Mouse (Mus musculus) G1E (cell line): Measurements from ENCODE around the gene Lman2. TPM values are rescaled to one million over a fixed set of nuclear protein-coding genes. Genes with fewer than 3 reads are reported as not detected.

Experiments
- ATAC-seq: 2 replicates; pipeline ENCODE4 v1.8.0; 2016; ENCODE audit warnings: mild to moderate bottlenecking; ENCODE audit not compliant: insufficient number of reproducible peaks, poor library complexity, low FRiP score, severe bottlenecking; ENCODE audit errors: extremely low read depth
- DNase-seq: peaks from one replicate; pipeline ENCODE4 v3.0.0; 2012; ENCODE audit warnings: low spot score
- H3K27me3 ChIP-seq: 2 replicates; pipeline ENCODE4 v1.6.1; 2012; ENCODE audit warnings: mild to moderate bottlenecking, low read length, inconsistent platforms; ENCODE audit not compliant: insufficient read depth
- H3K36me3 ChIP-seq: replicated peaks from 2 replicates; pipeline ENCODE3; 2012; ENCODE audit warnings: mild to moderate bottlenecking, inconsistent platforms
- H3K4me1 ChIP-seq: 2 replicates; pipeline ENCODE4 v1.6.1; 2012; ENCODE audit warnings: low read depth, low read length, inconsistent platforms, mixed read lengths; ENCODE audit not compliant: insufficient read depth
- H3K4me3 ChIP-seq: 2 replicates; pipeline ENCODE4 v1.5.1; 2012; ENCODE audit warnings: low read depth, mild to moderate bottlenecking, inconsistent platforms, low read length, moderate library complexity, mixed read lengths
- H3K9me3 ChIP-seq: replicated peaks from 2 replicates; pipeline ENCODE4 v1.6.1; 2012; ENCODE audit warnings: inconsistent platforms
- CTCF ChIP-seq: IDR thresholded peaks from 2 replicates; pipeline ENCODE4 v1.5.1; 2012; ENCODE audit warnings: low read depth, low read length, inconsistent platforms, mixed read lengths
- GATA1 ChIP-seq: IDR thresholded peaks from 2 replicates; pipeline ENCODE4 v1.6.1; 2012; ENCODE audit warnings: borderline replicate concordance, low read length, inconsistent platforms, mixed read lengths
- GATA2 ChIP-seq: IDR thresholded peaks from 2 replicates; pipeline ENCODE4 v1.6.1; 2012; ENCODE audit warnings: low read depth, low read length, inconsistent platforms, borderline replicate concordance
- POLR2AphosphoS5 ChIP-seq: IDR thresholded peaks from 2 replicates; pipeline ENCODE4 v1.6.1; 2012; ENCODE audit warnings: low read depth, low read length, inconsistent platforms; ENCODE audit not compliant: insufficient replicate concordance
- TAL1 ChIP-seq: conservative IDR thresholded peaks from 2 replicates; pipeline ENCODE4 v1.6.1; 2012; ENCODE audit warnings: low read depth, low read length, inconsistent platforms, mixed read lengths
- polyA plus RNA-seq: library from polyadenylated mRNA; stranded (reverse); fragments of >175 nt; gene quantifications from 2 replicates; pipeline ENCODE4 v1.2.3, GENCODE M21; 2012
- total RNA-seq, 2 experiments: library from RNA; stranded (forward) in 1 of 2; stranded (reverse) in 1 of 2; fragments of 200-1000 nt in 1 of 2; fragments of >200 nt in 1 of 2; fragmentation: Nextera tagmentation in 1 of 2; gene quantifications; 2 replicates each; pipeline ENCODE4 v1.2.3; 2014 to 2017

Gene Lman2
- total and polyA plus RNA-seq, 3 experiments = 76.9 to 124 (median 77.7) TPM

GRCm38 (mm10) chr13:55361145-55361544, 1.4 kb downstream of the Lman2 start:
- TF ChIP-seq CTCF (no peak), POLR2AphosphoS5 (no peak)
- no peak for ATAC-seq

DNA sequence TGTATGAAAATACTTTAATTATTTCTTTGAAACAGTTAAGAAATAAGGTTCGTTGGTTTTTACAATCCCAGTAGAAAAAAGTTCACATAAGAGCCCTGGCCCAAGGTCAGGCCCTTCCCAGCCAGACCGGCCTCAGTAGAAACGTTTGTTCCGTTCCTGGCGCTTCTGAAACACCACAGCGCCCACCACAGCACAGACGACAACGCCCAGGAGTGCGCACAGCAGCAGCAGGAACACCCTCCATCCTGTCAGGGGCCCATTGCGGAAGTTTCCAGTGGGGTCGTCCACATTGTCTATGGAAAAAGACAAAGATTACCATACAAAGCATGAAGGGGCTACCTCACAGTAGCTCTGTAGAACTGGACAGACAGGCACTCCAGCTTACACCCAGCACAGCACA, 15.8 kb downstream of the Lman2 start:
- no peak for ATAC-seq
- H3K36me3 ChIP-seq = peaks cover 92% of the 10 kb centered on the region

More at GRCm38 (mm10) chr13:55361145-55361544, 1.4 kb downstream of the Lman2 start:
- H3K36me3 ChIP-seq = peaks cover 52% of the 10 kb centered on the region
- H3K9me3 ChIP-seq = no peaks in the 10 kb centered on the region
- no peaks in the 10 kb centered on the region for H3K27me3 ChIP-seq
- no peak for DNase-seq
- H3K4me1 ChIP-seq = peaks cover 53% of the 10 kb centered on the region
- peak overlapping the region; percentile 100 for H3K4me3 ChIP-seq

GRCm38 (mm10) chr13:55344286-55344685, 18.3 kb downstream of the Lman2 start:
- Histone ChIP-seq H3K36me3 (peaks cover 69% of the 10 kb centered on the region), H3K4me1 (peaks cover 18% of the 10 kb centered on the region), H3K27me3 (no peaks in the 10 kb centered on the region), H3K9me3 (no peaks in the 10 kb centered on the region), H3K4me3 (no peak overlapping the region)
- DNase-seq (no peak), ATAC-seq (no peak)
- no peak for TF ChIP-seq CTCF
- TF ChIP-seq GATA1 = no peak
- no peak for TF ChIP-seq TAL1
- TF ChIP-seq POLR2AphosphoS5 = no peak

More for the DNA sequence above, 15.8 kb downstream of the Lman2 start:
- Histone ChIP-seq H3K9me3 (no peaks in the 10 kb centered on the region), H3K27me3 (no peaks in the 10 kb centered on the region), H3K4me1 (peaks cover 21% of the 10 kb centered on the region), H3K4me3 (no peak overlapping the region)
- TF ChIP-seq GATA1 = no peak
- no peak for TF ChIP-seq POLR2AphosphoS5
- TF ChIP-seq TAL1 = no peak
- TF ChIP-seq CTCF = no peak
- TF ChIP-seq GATA2 = no peak
- no peak for DNase-seq

GRCm38 (mm10) chr13:55342469-55342868, 20.1 kb downstream of the Lman2 start:
- DNase-seq = no peak
- H3K4me3 ChIP-seq = no peak overlapping the region
- no peak for TF ChIP-seq CTCF
- TF ChIP-seq GATA1 = no peak
- TF ChIP-seq TAL1 = no peak
- TF ChIP-seq POLR2AphosphoS5 = no peak
- TF ChIP-seq GATA2 = no peak
- H3K36me3 ChIP-seq = peaks cover 51% of the 10 kb centered on the region
- H3K27me3 ChIP-seq = peaks cover 8% of the 10 kb centered on the region; the same call in 1 of the 2 replicates
- peaks cover 24% of the 10 kb centered on the region for H3K4me1 ChIP-seq
- no peaks in the 10 kb centered on the region for H3K9me3 ChIP-seq
- no peak for ATAC-seq

- H3K9me3 ChIP-seq = no peaks in the 10 kb centered on the region
- no peak for TF ChIP-seq CTCF
- TF ChIP-seq GATA1 = no peak
- no peak for TF ChIP-seq GATA2
- no peak for TF ChIP-seq TAL1
- TF ChIP-seq POLR2AphosphoS5 = no peak
- no peak overlapping the region for H3K4me3 ChIP-seq
- ATAC-seq (no peak), DNase-seq (no peak)
- H3K36me3 ChIP-seq = peaks cover 19% of the 10 kb centered on the region
- H3K27me3 ChIP-seq = peaks cover 30% of the 10 kb centered on the region
- H3K4me1 ChIP-seq = peaks cover 19% of the 10 kb centered on the region
These were observed 23.3 kb downstream of the Lman2 start for GRCm38 (mm10) chr13:55339259-55339658.

GRCm38 (mm10) chr13:55338131-55339054, 24.2 kb downstream of the Lman2 start:
- DNase-seq (no peak), ATAC-seq (no peak)
- Histone ChIP-seq H3K4me1 (peaks cover 16% of the 10 kb centered on the region), H3K36me3 (peaks cover 10% of the 10 kb centered on the region), H3K9me3 (no peaks in the 10 kb centered on the region), H3K27me3 (peaks cover 35% of the 10 kb centered on the region), H3K4me3 (no peak overlapping the region)
- TF ChIP-seq GATA1 (no peak), CTCF (no peak), TAL1 (no peak), GATA2 (no peak), POLR2AphosphoS5 (no peak)
